Mouse (Mus musculus): ENCODE data around the gene Ppp2ca.
"Not testable (repeated sequence)": the region's sequence is repeated elsewhere in the genome, so short reads cannot be mapped to it uniquely, and the experiment has no call there.

Gene Ppp2ca

GRCm38 (mm10) chr11:52130451-52131068 lies 32.1 kb downstream of the Ppp2ca start:
- DNase-seq (ENCODE audit: low read depth, low spot score) = no peak

DNA sequence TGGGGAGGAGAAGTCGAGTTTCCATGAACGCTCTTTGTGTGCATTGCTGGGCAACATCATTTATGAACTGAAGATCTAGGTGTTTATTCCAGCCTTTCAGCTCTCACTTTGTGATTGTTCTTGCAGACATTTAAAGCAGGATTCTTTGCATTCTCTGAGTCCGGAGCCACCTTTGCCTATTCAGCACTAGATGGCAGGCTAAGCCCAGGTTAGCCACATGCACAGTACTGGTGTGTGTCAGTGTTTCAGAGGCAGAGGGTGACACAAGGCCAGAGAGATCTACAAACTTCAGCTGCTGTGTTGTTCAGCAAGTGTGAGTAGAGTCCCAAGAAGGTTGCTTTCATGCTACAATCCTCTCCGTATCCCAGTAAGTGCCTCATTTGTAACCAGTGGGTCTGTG lies 45.2 kb downstream of the Ppp2ca start:
- not testable (repeated sequence) for DNase-seq (ENCODE audit: low read depth, low spot score)

DNA sequence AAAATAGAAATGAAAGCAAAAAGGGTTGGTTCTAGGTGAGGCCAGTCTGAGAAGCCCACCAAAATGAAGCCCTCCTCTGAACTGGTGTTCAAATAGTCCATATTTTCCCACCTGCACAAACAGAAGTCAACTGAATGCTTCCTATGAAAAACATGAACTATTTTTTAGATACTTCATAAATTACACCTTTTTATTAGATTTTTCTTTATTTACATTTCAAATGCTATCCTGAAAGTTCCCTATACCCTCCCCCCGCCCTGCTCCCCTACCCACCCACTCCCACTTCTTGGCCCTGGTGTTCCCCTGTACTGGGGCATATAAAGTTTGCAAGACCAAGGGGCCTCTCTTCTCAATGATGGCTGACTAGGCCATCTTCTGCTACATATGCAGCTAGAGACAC lies 46.9 kb downstream of the Ppp2ca start, which contains the start of gene Olfr1373:
Gene Olfr1373, minus strand, starts transcription at position 101 of the 400 bp plus-strand sequence.
- not testable (repeated sequence) for DNase-seq (ENCODE audit: low read depth, low spot score)

DNA sequence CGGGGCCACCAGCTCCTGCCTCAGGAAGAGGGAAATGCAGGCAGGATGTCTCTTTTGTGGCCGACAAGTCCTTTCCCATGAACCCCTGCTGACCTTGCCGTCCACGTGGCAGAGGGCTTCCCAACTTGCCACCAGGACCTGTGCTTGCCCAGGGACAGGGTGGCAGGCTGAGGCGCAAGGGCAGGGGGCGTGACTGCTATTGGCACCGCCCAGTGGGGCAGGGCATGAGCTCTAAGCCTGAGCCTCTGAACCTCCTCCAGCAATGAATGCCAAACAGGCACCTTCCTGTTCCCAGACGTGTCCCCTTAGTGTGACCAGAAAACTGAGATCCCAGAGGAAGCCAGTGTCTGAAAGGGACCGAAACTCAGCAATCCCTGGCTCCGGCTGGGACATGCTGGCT lies 65.4 kb downstream of the Ppp2ca start:
- DNase-seq (ENCODE audit: low read depth, low spot score) = no peak

DNA sequence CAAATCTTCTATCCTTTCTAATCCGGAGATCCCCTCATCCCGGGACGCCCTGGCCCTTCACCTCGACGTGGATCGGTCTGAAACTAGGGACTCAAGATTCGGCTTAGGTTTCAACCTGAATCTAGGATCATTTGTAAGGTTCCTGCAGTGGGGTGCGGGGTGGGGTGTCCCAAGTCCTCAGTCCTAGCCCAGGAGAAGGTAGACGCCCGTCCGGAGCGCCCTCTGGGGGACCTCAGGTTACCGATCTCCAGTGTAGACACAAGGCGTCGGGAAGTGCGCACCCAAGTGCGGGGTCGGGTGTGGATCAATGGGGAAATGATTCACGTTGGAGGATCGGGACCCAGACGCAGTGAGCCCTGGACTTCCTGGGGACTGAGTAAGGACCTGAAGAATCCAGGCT lies 68.6 kb downstream of the Ppp2ca start:
- no peak for DNase-seq (ENCODE audit: low read depth, low spot score)

GRCm38 (mm10) chr11:52167901-52168302 lies 69.4 kb downstream of the Ppp2ca start:
- DNase-seq (ENCODE audit: low read depth, low spot score) = not testable (repeated sequence)

- no peak for DNase-seq (ENCODE audit: low read depth, low spot score)
Measured at GRCm38 (mm10) chr11:52168461-52168860, 70.0 kb downstream of the Ppp2ca start.

Measured in c-Kit-negative CD71-positive TER-119-positive erythroid progenitor cells, embryonic 14.5 days (primary cell).